Mouse (Mus musculus) ES-Bruce4 (cell line): ENCODE measurements around the gene Specc1. TPM values are rescaled to one million over a fixed set of nuclear protein-coding genes. Genes with fewer than 3 reads are reported as not detected.

Experiments used
- H3K27ac ChIP-seq: 2 replicates; pipeline ENCODE4 v1.5.1; 2012; ENCODE audit warnings: low read length, inconsistent platforms; ENCODE audit not compliant: insufficient read depth
- H3K27me3 ChIP-seq: 2 replicates; pipeline ENCODE4 v1.6.1; 2012; ENCODE audit warnings: mild to moderate bottlenecking, low read length, inconsistent platforms; ENCODE audit not compliant: control insufficient read depth, poor library complexity, insufficient read depth, severe bottlenecking
- H3K36me3 ChIP-seq: 2 replicates; pipeline ENCODE4 v1.6.1; 2012; ENCODE audit warnings: inconsistent platforms, mild to moderate bottlenecking, low read length, moderate library complexity; ENCODE audit not compliant: control insufficient read depth, poor library complexity, insufficient read depth, severe bottlenecking
- H3K4me1 ChIP-seq: one replicate; pipeline ENCODE4 v1.8.1; 2011; ENCODE audit warnings: low read length; ENCODE audit not compliant: control insufficient read depth, insufficient read depth
- H3K4me3 ChIP-seq: 2 replicates; pipeline ENCODE4 v1.5.1; 2011; ENCODE audit warnings: low read depth, mild to moderate bottlenecking, low read length
- H3K9ac ChIP-seq: 2 replicates; pipeline ENCODE4 v1.6.1; 2012; ENCODE audit warnings: low read depth, mild to moderate bottlenecking, inconsistent platforms; ENCODE audit not compliant: poor library complexity, severe bottlenecking
- H3K9me3 ChIP-seq: replicated peaks from 2 replicates; pipeline ENCODE4 v1.6.1; 2012; ENCODE audit warnings: mild to moderate bottlenecking, low read length, inconsistent platforms; ENCODE audit not compliant: control insufficient read depth, poor library complexity, insufficient read depth, severe bottlenecking
- CTCF ChIP-seq: IDR thresholded peaks from one replicate; pipeline ENCODE4 v1.8.1; 2011; ENCODE audit warnings: low read depth, low read length
- EP300 ChIP-seq: IDR thresholded peaks from 2 replicates; pipeline ENCODE4 v1.6.1; 2011; ENCODE audit warnings: low read depth, low read length; ENCODE audit not compliant: insufficient read depth
- POLR2A ChIP-seq: IDR thresholded peaks from one replicate; pipeline ENCODE4 v1.8.1; 2011; ENCODE audit warnings: low read length; ENCODE audit not compliant: insufficient read depth
- polyA plus RNA-seq: library from polyadenylated mRNA; stranded (reverse); fragments of >200 nt; gene quantifications from 2 replicates; pipeline ENCODE4 v1.2.4, GENCODE M21; 2011; ENCODE audit warnings: low read depth; ENCODE audit not compliant: missing spikeins, insufficient read depth, insufficient read length

The Specc1 gene
- polyA plus RNA-seq, 1 experiment, result 32.1 TPM

DNA sequence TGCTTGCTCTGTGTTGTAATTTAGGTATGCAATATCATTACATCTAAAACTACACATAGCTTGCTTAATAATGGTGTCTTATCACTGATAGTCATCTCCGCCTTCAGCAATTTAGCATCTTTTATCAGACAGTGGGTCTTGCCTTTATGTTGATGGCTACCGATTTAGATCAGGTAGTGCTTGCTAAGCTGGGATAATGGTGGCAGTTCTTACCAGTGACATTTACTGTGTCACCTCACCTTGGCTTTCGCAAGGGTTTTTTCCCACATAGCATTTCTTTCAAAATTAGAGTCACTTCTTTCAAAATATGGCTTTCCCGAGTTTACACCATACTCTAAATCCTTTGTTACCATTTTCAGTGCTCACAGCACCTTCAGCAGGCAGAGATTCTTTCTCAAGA lies 196.5 kb downstream of the Specc1 start:
- no peaks in the 10 kb centered on the region for H3K27me3 ChIP-seq
- no peaks in the 10 kb centered on the region for H3K9me3 ChIP-seq
- H3K9ac ChIP-seq, result no peak overlapping the region
- no peak overlapping the region for H3K27ac ChIP-seq
- no peak for TF ChIP-seq CTCF
- no peak for TF ChIP-seq EP300
- no peak for TF ChIP-seq POLR2A
- no peak overlapping the region for H3K4me3 ChIP-seq
- no peaks in the 10 kb centered on the region for H3K36me3 ChIP-seq
- no peaks in the 10 kb centered on the region for H3K4me1 ChIP-seq

GRCm38 (mm10) chr11:62159803-62160202 lies 203.2 kb downstream of the Specc1 start:
- no peak overlapping the region for H3K4me3 ChIP-seq
- no peak overlapping the region for H3K9ac ChIP-seq
- H3K36me3 ChIP-seq, result no peaks in the 10 kb centered on the region
- H3K27me3 ChIP-seq, result no peaks in the 10 kb centered on the region
- no peak overlapping the region for H3K27ac ChIP-seq
- H3K4me1 ChIP-seq, result no peaks in the 10 kb centered on the region
- TF ChIP-seq EP300, result no peak
- TF ChIP-seq CTCF, result no peak
- TF ChIP-seq POLR2A, result no peak
- H3K9me3 ChIP-seq, result no peaks in the 10 kb centered on the region

- TF ChIP-seq CTCF (no peak), POLR2A (no peak), EP300 (no peak)
- no peaks in the 10 kb centered on the region for H3K4me1 ChIP-seq
- no peak overlapping the region for H3K4me3 ChIP-seq
- H3K27ac ChIP-seq, result no peak overlapping the region
- no peak overlapping the region for H3K9ac ChIP-seq
- H3K36me3 ChIP-seq, result no peaks in the 10 kb centered on the region
- no peaks in the 10 kb centered on the region for H3K9me3 ChIP-seq
- no peaks in the 10 kb centered on the region for H3K27me3 ChIP-seq
These were observed 204.9 kb downstream of the Specc1 start for GRCm38 (mm10) chr11:62161450-62161849.

DNA sequence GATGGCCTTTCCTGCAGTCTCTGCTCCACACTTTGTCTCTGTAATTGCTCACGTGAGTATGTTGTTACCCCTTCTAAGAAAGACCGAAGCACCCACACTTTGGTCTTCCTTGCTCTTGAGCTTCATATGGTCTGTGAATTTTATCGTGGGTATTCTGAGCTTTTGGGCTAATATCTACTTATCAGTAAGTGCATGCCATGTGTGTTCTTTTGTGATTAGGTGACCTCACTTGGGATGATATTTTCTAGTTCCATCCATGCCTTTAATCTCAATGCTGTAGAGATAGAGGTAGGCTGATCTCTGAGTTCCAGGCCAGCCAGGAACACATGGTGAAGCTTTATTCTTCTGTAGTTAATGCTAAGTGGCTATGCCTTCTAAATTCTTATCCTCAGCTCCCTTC lies 207.8 kb downstream of the Specc1 start:
- TF ChIP-seq EP300 (no peak), CTCF (no peak), POLR2A (no peak)
- Histone ChIP-seq H3K9me3 (no peaks in the 10 kb centered on the region), H3K4me3 (no peak overlapping the region)

DNA sequence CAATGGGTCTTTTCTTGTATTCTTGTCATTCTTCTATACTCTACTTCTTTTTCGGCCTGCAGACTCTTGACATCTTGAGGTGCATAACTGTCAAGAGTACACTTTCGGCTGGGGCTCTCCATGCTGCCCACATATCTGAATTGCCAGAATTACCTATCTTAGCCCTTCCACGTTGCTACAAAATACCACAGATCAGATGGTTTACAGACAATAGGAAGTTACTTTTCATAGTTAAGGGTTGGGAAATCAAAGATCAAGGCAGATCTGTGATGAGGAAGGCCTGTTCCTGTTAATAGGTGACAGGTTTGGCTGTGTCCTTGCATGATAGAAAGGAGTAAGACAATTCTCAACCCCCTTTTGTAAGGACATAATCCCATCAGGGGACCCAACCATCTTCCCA lies 209.9 kb downstream of the Specc1 start:
- peaks cover 2% of the 10 kb centered on the region for H3K4me1 ChIP-seq
- no peak for TF ChIP-seq POLR2A
- no peak for TF ChIP-seq EP300
- no peak for TF ChIP-seq CTCF
- H3K27ac ChIP-seq, result no peak overlapping the region
- no peaks in the 10 kb centered on the region; the same call in 1 of the 2 replicates for H3K27me3 ChIP-seq
- H3K36me3 ChIP-seq, result no peaks in the 10 kb centered on the region
- H3K4me3 ChIP-seq, result no peak overlapping the region
- H3K9ac ChIP-seq, result no peak overlapping the region
- no peaks in the 10 kb centered on the region; the same call in 1 of the 2 replicates for H3K9me3 ChIP-seq

More for the DNA sequence above, 207.8 kb downstream of the Specc1 start:
- Histone ChIP-seq H3K36me3 (no peaks in the 10 kb centered on the region), H3K27me3 (no peaks in the 10 kb centered on the region), H3K4me1 (peaks cover 2% of the 10 kb centered on the region), H3K27ac (no peak overlapping the region), H3K9ac (no peak overlapping the region)

DNA sequence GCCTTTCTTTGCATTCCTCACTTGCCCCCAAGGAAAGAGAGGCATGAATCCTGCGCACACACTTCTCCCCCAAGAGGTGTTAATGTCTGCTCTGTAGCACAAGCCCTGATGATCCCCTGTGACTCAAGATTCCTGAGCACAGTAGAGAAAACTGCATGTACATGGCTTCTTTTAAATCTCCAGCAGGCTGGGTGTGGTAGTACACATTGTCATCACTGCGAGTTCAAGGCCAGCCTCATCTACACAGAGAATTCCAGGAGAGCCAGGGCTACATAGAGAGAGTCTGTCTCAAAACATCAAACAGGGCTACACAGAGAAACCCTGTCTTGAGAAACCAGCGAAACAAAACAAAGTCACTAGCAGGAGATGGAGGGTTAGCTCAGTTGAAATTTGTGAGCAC lies 211.6 kb downstream of the Specc1 start:
- TF ChIP-seq EP300 (no peak), CTCF (no peak), POLR2A (no peak)
- Histone ChIP-seq H3K4me1 (peaks cover 2% of the 10 kb centered on the region), H3K36me3 (no peaks in the 10 kb centered on the region), H3K27me3 (no peaks in the 10 kb centered on the region; the same call in 1 of the 2 replicates), H3K9me3 (no peaks in the 10 kb centered on the region; the same call in 1 of the 2 replicates), H3K9ac (no peak overlapping the region), H3K4me3 (no peak overlapping the region), H3K27ac (no peak overlapping the region)
